Mouse (Mus musculus) CH12.LX (cell line): Measurements from ENCODE around the gene Gbx1. TPM values are rescaled to one million over a fixed set of nuclear protein-coding genes. Genes with fewer than 3 reads are reported as not detected.

ENCODE experiments used
- DNase-seq: peaks from one replicate; pipeline ENCODE4 v3.0.0-alpha.2; 2013; ENCODE audit errors: extremely low read depth
- H3K27ac ChIP-seq: 2 replicates; pipeline ENCODE4 v1.5.1; 2012; ENCODE audit warnings: low read depth, mild to moderate bottlenecking, control low read depth, moderate library complexity; ENCODE audit not compliant: insufficient read depth
- H3K27me3 ChIP-seq: replicated peaks from 2 replicates; pipeline ENCODE3; 2012; ENCODE audit warnings: inconsistent platforms
- H3K36me3 ChIP-seq, 2 experiments: replicated peaks in 1 of 2; 2 replicates each; pipeline versions ENCODE3 to v1.6.1; 2012; ENCODE audit warnings: inconsistent platforms in 1 of 2, low read length in 1 of 2, mild to moderate bottlenecking in 1 of 2, mixed read lengths in 1 of 2, moderate library complexity in 1 of 2; ENCODE audit not compliant: control insufficient read depth in 1 of 2, insufficient read depth in 1 of 2
- H3K4me1 ChIP-seq, 2 experiments: 2 replicates each; pipeline ENCODE4 v1.6.1; 2012; ENCODE audit warnings: inconsistent platforms in 1 of 2, moderate library complexity in 1 of 2; ENCODE audit not compliant: insufficient read depth in 2 of 2, control insufficient read depth in 1 of 2
- H3K4me2 ChIP-seq: 2 replicates; pipeline ENCODE4 v1.6.1; 2012; ENCODE audit warnings: low read depth, mild to moderate bottlenecking, control low read depth; ENCODE audit not compliant: poor library complexity, insufficient read depth, severe bottlenecking
- H3K4me3 ChIP-seq, 3 experiments: fragments of 150-350 bp in 1 of 3; sonication (generic) in 1 of 3; replicated peaks in 1 of 3; 2 replicates each; pipeline versions ENCODE3 to v1.5.1; 2011 to 2012; ENCODE audit warnings: low read depth in 2 of 3, low read length in 2 of 3, mild to moderate bottlenecking in 2 of 3, moderate library complexity in 2 of 3, control low read depth in 1 of 3, improper control_type of control experiment in 1 of 3, inconsistent platforms in 1 of 3, mixed read lengths in 1 of 3; ENCODE audit not compliant: poor library complexity in 1 of 3
- H3K79me2 ChIP-seq: replicated peaks from 2 replicates; pipeline ENCODE4 v1.6.1; 2012; ENCODE audit warnings: mild to moderate bottlenecking, moderate library complexity; ENCODE audit not compliant: control insufficient read depth, poor library complexity, insufficient read depth, severe bottlenecking; ENCODE audit errors: extremely low read depth
- H3K9ac ChIP-seq: 2 replicates; pipeline ENCODE4 v1.6.1; 2012; ENCODE audit warnings: low read depth, mild to moderate bottlenecking, control low read depth, moderate library complexity; ENCODE audit not compliant: insufficient read depth
- H3K9me3 ChIP-seq: replicated peaks from 2 replicates; pipeline ENCODE3; 2012; ENCODE audit warnings: low read length, inconsistent platforms, mixed read lengths
- BHLHE40 ChIP-seq: IDR thresholded peaks from 2 replicates; pipeline ENCODE4 v1.6.1; 2011; ENCODE audit warnings: mild to moderate bottlenecking, low read depth, low read length, improper control_type of control experiment
- CHD1 ChIP-seq: IDR thresholded peaks from 2 replicates; pipeline ENCODE4 v1.6.1; 2012; ENCODE audit warnings: low read depth, low read length, improper control_type of control experiment, inconsistent platforms
- CHD2 ChIP-seq: IDR thresholded peaks from 2 replicates; pipeline ENCODE4 v1.6.1; 2011; ENCODE audit warnings: low read length, improper control_type of control experiment
- ELF1 ChIP-seq: IDR thresholded peaks from 2 replicates; pipeline ENCODE4 v1.6.1; 2014; ENCODE audit warnings: low read depth, mild to moderate bottlenecking, inconsistent platforms, low read length, improper control_type of control experiment
- EP300 ChIP-seq: IDR thresholded peaks from 2 replicates; pipeline ENCODE4 v1.6.1; 2011; ENCODE audit warnings: low read length, improper control_type of control experiment
- ETS1 ChIP-seq: conservative IDR thresholded peaks from 2 replicates; pipeline ENCODE4 v1.6.1; 2012; ENCODE audit warnings: low read depth, mild to moderate bottlenecking, inconsistent platforms, low read length, improper control_type of control experiment, moderate library complexity
- HCFC1 ChIP-seq: IDR thresholded peaks from 2 replicates; pipeline ENCODE4 v1.6.1; 2012; ENCODE audit warnings: low read depth, mild to moderate bottlenecking, inconsistent platforms, low read length, improper control_type of control experiment
- IRF4 ChIP-seq: IDR thresholded peaks from 2 replicates; pipeline ENCODE4 v1.6.1; 2014; ENCODE audit warnings: low read depth, mild to moderate bottlenecking, inconsistent platforms, low read length, improper control_type of control experiment
- JUND ChIP-seq: conservative IDR thresholded peaks from 2 replicates; pipeline ENCODE4 v1.6.1; 2011; ENCODE audit warnings: low read depth, low read length, improper control_type of control experiment
- KAT2A ChIP-seq: IDR thresholded peaks from 2 replicates; pipeline ENCODE4 v1.6.1; 2012; ENCODE audit warnings: low read length, improper control_type of control experiment, inconsistent platforms; ENCODE audit not compliant: insufficient replicate concordance
- MAZ ChIP-seq: IDR thresholded peaks from 2 replicates; pipeline ENCODE4 v1.6.1; 2012; ENCODE audit warnings: low read depth, mild to moderate bottlenecking, inconsistent platforms, low read length, improper control_type of control experiment, moderate library complexity
- NELFE ChIP-seq: IDR thresholded peaks from 2 replicates; pipeline ENCODE4 v1.6.1; 2011; ENCODE audit warnings: low read depth, low read length, improper control_type of control experiment
- PAX5 ChIP-seq: IDR thresholded peaks from 2 replicates; pipeline ENCODE4 v1.6.1; 2012; ENCODE audit warnings: low read length, inconsistent platforms, mixed read lengths
- POLR2A ChIP-seq: IDR thresholded peaks from 2 replicates; pipeline ENCODE4 v1.6.1; 2011; ENCODE audit warnings: low read depth, mild to moderate bottlenecking, improper control_type of control experiment, low read length
- POLR2AphosphoS2 ChIP-seq: IDR thresholded peaks from 2 replicates; pipeline ENCODE4 v1.6.1; 2011; ENCODE audit warnings: low read depth, low read length, improper control_type of control experiment
- RCOR1 ChIP-seq: conservative IDR thresholded peaks from 2 replicates; pipeline ENCODE4 v1.6.1; 2012; ENCODE audit warnings: low read depth, mild to moderate bottlenecking, inconsistent platforms, low read length, improper control_type of control experiment
- TBP ChIP-seq: conservative IDR thresholded peaks from 2 replicates; pipeline ENCODE4 v1.6.1; 2011; ENCODE audit warnings: low read depth, low read length, improper control_type of control experiment
- USF2 ChIP-seq: conservative IDR thresholded peaks from 2 replicates; pipeline ENCODE4 v1.6.1; 2011; ENCODE audit warnings: low read depth, low read length, improper control_type of control experiment
- ZNF384 ChIP-seq: IDR thresholded peaks from 2 replicates; pipeline ENCODE4 v1.6.1; 2012; ENCODE audit warnings: low read depth, low read length, improper control_type of control experiment, inconsistent platforms
- dilution Hi-C: fragments of 300-500 bp; cut with MboI; formaldehyde crosslinking; loops from 2 replicates; pipeline ENCODE4 v1.14.3; 2020; ENCODE audit warnings: low sequenced_read_pairs; ENCODE audit not compliant: extremely low pct_unique_long_range_greater_than_20kb, extremely low pct_ligation_motif_present
- in situ Hi-C: fragments of 300-500 bp; cut with MboI; formaldehyde crosslinking; loops from 3 replicates; pipeline ENCODE4 v1.14.3; 2019; ENCODE audit warnings: low sequenced_read_pairs, low pct_ligation_motif_present, low pct_unique_long_range_greater_than_20kb, mixed read lengths
- polyA plus RNA-seq: library from polyadenylated mRNA; unstranded; fragments of >175 nt; gene quantifications from 2 replicates; pipeline ENCODE4 v1.2.1, GENCODE M21; 2012; ENCODE audit warnings: low read depth; ENCODE audit not compliant: insufficient read length
- total RNA-seq, 2 experiments: library from RNA; depleted of rRNA; stranded (reverse); fragments of 300-350 nt in 1 of 2; fragments of >200 nt in 1 of 2; gene quantifications; 2 replicates each; pipeline ENCODE4 v1.2.3; 2012 to 2014

Gene Gbx1
- total and polyA plus RNA-seq, 3 experiments, result 0.08 to 0.13 TPM; not detected in 1

DNA sequence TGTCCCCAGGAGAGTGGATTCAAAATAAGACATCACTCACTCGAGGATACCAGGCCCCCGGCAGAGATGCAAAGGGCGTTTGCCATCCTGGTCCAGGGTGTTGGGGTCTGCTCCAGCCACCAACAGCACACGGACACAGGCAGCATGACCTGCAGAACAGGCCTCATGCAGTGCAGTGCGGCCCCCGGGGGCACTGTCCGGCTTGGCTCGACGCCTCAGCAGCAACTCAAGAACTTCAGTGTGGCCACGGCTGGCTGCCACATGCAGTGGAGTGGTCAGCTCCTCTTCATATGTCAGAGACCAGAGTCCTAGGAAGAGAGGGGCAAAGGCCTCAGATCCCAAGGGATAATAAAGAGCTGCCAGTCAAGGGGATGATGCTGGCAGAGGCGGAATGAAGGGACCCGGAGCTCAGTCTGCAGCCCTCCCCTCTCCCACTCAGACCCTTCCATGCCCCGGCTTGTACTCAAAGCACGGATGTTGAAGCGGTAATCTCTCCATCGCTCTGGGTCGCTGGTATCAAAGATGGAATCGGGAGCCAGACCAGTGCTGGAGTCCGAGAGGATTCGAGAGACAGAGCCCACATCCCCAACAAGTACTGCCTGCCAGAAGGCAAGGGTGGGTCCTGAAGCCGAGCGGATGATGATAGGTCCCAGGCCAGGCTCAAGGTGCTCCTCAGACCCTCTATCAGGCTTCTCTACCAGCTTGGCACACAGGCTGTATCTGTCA, 12.7 kb upstream of the Gbx1 start:
- dilution Hi-C loops, result no loop called here
- Histone ChIP-seq H3K4me1 (peaks cover 7 to 9% of the 10 kb centered on the region in 2 experiments), H3K27ac (no peak overlapping the region), H3K9me3 (no peaks in the 10 kb centered on the region), H3K36me3 (no peaks in the 10 kb centered on the region), H3K79me2 (no peaks in the 10 kb centered on the region), H3K27me3 (peaks cover 48% of the 10 kb centered on the region), H3K9ac (no peak overlapping the region), H3K4me3 (no peak overlapping the region), H3K4me2 (no peak overlapping the region)
- DNase-seq, result no peak
- no peak for TF ChIP-seq NELFE
- TF ChIP-seq MAZ, result no peak
- no peak for TF ChIP-seq TBP
- no peak for TF ChIP-seq CHD2
- TF ChIP-seq KAT2A, result no peak
- no peak for TF ChIP-seq CHD1
- TF ChIP-seq ELF1, result no peak
- no peak for TF ChIP-seq POLR2A
- no peak for TF ChIP-seq ZNF384
- TF ChIP-seq USF2, result no peak
- in situ Hi-C loops, result loop anchor here (10.0 kb wide), 1 partner anchor 115 kb away; no protein-coding TSS in a partner anchor

DNA sequence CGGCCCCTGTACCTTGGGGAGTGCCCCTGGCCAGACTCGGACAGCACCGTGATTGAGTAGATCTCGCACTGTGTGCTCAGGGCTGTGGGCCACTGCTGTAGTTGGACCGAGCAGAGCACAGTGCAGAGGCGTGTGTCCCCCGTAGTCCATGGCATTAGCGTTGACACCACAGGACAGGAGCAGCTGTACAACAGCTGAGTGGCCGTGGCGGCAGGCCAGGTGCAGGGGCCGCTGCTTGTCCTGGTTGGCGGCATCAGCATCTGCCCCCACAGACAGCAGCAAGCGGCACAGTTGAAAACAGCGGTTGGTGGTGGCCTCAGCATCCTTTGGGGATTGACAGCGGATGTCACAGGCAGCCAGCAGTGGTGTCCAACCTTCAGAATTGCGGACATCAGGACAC, 10.6 kb upstream of the Gbx1 start:
- Histone ChIP-seq H3K4me1 (peaks cover 7 to 9% of the 10 kb centered on the region in 2 experiments), H3K4me3 (peak overlapping the region in 1 of 3 experiments; percentile 21), H3K9ac (no peak overlapping the region), H3K27ac (no peak overlapping the region), H3K4me2 (no peak overlapping the region), H3K27me3 (peaks cover 54% of the 10 kb centered on the region), H3K36me3 (no peaks in the 10 kb centered on the region), H3K9me3 (no peaks in the 10 kb centered on the region)
- dilution Hi-C loops (no loop called here), in situ Hi-C loops (loop anchor here (10.0 kb wide), 1 partner anchor 117 kb away; no protein-coding TSS in a partner anchor)
- no peak for DNase-seq
- TF ChIP-seq TBP, result no peak
- no peak for TF ChIP-seq PAX5
- TF ChIP-seq JUND, result no peak
- TF ChIP-seq CHD1, result no peak
- TF ChIP-seq, all 38 proteins: peak for 0
- H3K79me2 ChIP-seq, result no peaks in the 10 kb centered on the region

DNA sequence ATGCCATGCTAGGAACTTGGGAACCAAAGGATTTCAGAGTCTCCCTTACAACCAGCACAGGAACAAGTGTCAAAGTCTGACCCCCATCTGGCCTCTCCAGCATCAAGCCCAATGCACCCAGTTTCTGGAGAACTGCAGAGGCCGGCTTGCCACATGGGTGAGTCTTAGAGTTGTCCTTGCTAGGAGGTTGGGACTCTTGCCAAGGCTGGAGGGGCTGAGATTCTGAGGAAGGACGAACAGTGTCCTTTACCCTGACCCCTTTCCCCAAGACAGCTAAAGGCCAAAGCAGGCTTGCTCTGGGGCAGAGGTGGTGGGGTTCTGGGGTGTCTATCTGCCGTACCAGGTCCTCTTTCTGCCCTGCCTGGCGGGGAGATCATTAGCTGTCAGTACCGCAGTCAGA, 9.5 kb upstream of the Gbx1 start:
- peaks cover 62% of the 10 kb centered on the region for H3K27me3 ChIP-seq
- H3K27ac ChIP-seq, result no peak overlapping the region
- dilution Hi-C loops, result no loop called here
- in situ Hi-C loops, result loop anchor here (10.0 kb wide), 1 partner anchor 118 kb away; no protein-coding TSS in a partner anchor
- H3K9ac ChIP-seq, result no peak overlapping the region
- DNase-seq, result no peak
- TF ChIP-seq ELF1 (no peak), IRF4 (no peak), RCOR1 (no peak), POLR2AphosphoS2 (no peak), EP300 (no peak), ETS1 (no peak), BHLHE40 (no peak), HCFC1 (no peak), MAZ (no peak)
- no peaks in the 10 kb centered on the region for H3K36me3 ChIP-seq
- H3K9me3 ChIP-seq, result no peaks in the 10 kb centered on the region
- no peak overlapping the region for H3K4me3 ChIP-seq
- no peaks in the 10 kb centered on the region for H3K79me2 ChIP-seq
- no peak overlapping the region for H3K4me2 ChIP-seq
- peaks cover 7 to 9% of the 10 kb centered on the region in 2 experiments for H3K4me1 ChIP-seq
